Mouse (Mus musculus) neural tube, embryonic 11.5 days (tissue): ENCODE measurements around the gene Cby3. TPM values are rescaled to one million over a fixed set of nuclear protein-coding genes. Genes with fewer than 3 reads are reported as not detected.
A peak's percentile ranks its signal among the peaks of the same experiment; 100 is the strongest.

Source experiments
- ATAC-seq: fragments of 200-750 bp; cut with Nextera tagmentation; 2 replicates; pipeline ENCODE4 v1.8.0; 2017; ENCODE audit warnings: moderate number of reproducible peaks, mild to moderate bottlenecking, moderate TSS enrichment, moderate library complexity; ENCODE audit not compliant: insufficient read depth, low FRiP score, low TSS enrichment
- DNase-seq: peaks from one replicate; pipeline ENCODE4 v3.0.0-alpha.2; 2015; ENCODE audit warnings: low spot score
- H3K27ac ChIP-seq: fragments of 300-500 bp; sonication (generic); 2 replicates; pipeline ENCODE4 v1.5.1; 2014; ENCODE audit warnings: low read depth, mild to moderate bottlenecking, low read length
- H3K27me3 ChIP-seq: fragments of 300-500 bp; sonication (generic); 2 replicates; pipeline ENCODE4 v1.6.1; 2014; ENCODE audit warnings: mild to moderate bottlenecking, low read length, mixed read lengths; ENCODE audit not compliant: control insufficient read depth, insufficient read depth
- H3K36me3 ChIP-seq: fragments of 300-500 bp; sonication (generic); 2 replicates; pipeline ENCODE4 v1.6.1; 2014; ENCODE audit warnings: mild to moderate bottlenecking, low read length, moderate library complexity, mixed read lengths; ENCODE audit not compliant: control insufficient read depth, insufficient read depth
- H3K4me1 ChIP-seq: fragments of 300-500 bp; sonication (generic); 2 replicates; pipeline ENCODE4 v1.6.1; 2014; ENCODE audit warnings: low read length, mixed read lengths; ENCODE audit not compliant: control insufficient read depth, insufficient read depth
- H3K4me2 ChIP-seq: fragments of 300-500 bp; sonication (generic); 2 replicates; pipeline ENCODE4 v1.6.1; 2014; ENCODE audit warnings: low read depth, mild to moderate bottlenecking, moderate library complexity
- H3K4me3 ChIP-seq: fragments of 300-500 bp; sonication (generic); 2 replicates; pipeline ENCODE4 v1.5.1; 2014; ENCODE audit warnings: low read depth, low read length
- H3K9ac ChIP-seq: fragments of 300-500 bp; sonication (generic); 2 replicates; pipeline ENCODE4 v1.6.1; 2014; ENCODE audit warnings: mild to moderate bottlenecking, low read length
- H3K9me3 ChIP-seq: fragments of 300-500 bp; sonication (generic); 2 replicates; pipeline ENCODE4 v1.6.1; 2016; ENCODE audit warnings: low read length; ENCODE audit not compliant: control insufficient read depth
- WGBS: fragments of 180-500 bp; shearing (Covaris S2); extraction: QIAGEN DNeasy Blood & Tissue Kit; methylation state at CpG from one replicate; pipeline ENCODE4 v1.1.7; 2014; 5-methylcytosine and 5-hydroxymethylcytosine counted together
- polyA plus RNA-seq: library from polyadenylated mRNA; unstranded; fragments of >200 nt; fragmentation: Nextera tagmentation; extraction: Ambion mirVana; gene quantifications from 2 replicates; pipeline ENCODE4 v1.2.1, GENCODE M21; 2014

Cby3 gene
- polyA plus RNA-seq, 1 experiment from 2014 or later: not detected

DNA sequence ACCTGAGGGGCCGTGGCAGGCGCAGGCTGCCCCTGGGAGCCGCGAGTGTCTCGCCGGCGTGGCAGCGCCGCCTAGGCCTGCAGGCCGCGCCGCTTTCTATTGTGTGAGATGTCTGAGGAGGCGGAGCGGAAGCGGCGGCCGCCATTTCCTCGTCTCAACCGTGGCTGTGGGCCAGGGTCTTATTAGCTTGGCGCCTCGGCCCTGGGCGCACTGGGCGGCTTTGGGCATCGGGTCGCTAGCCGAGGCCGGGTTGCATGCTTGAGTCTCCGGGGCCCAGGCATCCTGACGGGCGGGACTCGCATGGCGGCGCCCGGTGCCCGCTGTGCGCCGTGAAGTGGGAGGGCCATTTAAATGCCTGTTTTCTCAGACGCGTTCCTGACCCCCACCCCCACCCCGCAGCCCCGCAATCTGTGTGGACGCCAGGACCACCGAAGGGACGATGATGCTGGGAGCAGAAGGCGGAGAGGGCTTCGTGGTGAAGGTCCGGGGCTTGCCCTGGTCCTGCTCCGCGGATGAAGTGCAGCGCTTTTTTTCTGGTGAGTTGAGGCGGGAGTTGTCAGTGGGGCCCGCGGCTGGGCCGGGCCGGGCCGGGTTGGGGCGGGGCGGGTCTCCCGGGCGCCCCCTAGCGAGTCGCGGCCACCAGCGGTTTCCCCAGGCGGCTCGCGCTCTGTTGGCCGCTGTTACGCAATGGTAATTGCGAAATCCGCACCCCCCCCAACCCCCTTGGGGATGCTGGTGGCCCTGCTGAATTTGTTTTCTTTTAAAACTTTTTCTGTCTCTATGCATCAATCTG, 23.8 kb downstream of the Cby3 start:
- peak; percentile 71 for ATAC-seq
- Histone ChIP-seq H3K4me2 (peak overlapping the region; percentile 74), H3K9me3 (no peaks in the 10 kb centered on the region), H3K27me3 (no peaks in the 10 kb centered on the region), H3K27ac (peak overlapping the region; percentile 95), H3K4me1 (peaks cover 13% of the 10 kb centered on the region), H3K4me3 (peak overlapping the region; percentile 89), H3K9ac (peak overlapping the region; percentile 93), H3K36me3 (peaks cover 9% of the 10 kb centered on the region)
- peak; percentile 90 for DNase-seq
- WGBS: under 1% methylated on average over 62 of the region's 71 CpGs

DNA sequence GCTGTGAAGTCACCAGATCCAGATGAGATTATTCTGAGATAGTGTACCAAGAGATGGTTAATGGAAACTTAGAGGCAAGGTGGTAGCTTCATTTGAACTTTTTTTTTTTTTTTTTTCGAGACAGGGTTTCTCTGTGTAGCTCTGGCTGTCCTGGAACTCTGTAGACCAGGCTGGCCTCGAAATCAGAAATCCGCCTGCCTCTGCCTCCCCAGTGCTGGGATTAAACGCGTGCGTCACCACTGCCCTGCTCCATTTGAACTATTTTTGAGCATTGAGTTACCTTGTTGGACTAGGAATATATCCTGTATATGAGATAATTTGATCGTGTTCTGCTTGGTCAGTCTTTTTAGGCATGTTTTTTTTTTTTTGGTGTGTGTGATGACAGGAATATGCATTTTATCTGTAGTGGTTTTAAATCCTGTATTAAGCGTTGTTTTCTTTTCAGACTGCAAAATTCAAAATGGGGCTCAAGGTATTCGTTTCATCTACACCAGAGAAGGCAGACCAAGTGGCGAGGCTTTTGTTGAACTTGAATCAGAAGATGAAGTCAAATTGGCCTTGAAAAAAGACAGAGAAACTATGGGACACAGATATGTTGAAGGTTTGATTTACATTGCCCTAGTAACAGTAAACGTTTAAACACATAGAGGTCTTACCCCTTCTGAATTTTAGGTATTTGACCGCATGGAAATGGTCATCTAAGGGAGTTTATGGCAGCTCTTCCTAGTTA, 24.9 kb downstream of the Cby3 start:
- 71% methylated on average over 12 of the region's 12 CpGs for WGBS
- Histone ChIP-seq H3K27ac (no peak overlapping the region), H3K4me3 (peak overlapping the region; percentile 89), H3K36me3 (peaks cover 11% of the 10 kb centered on the region), H3K4me1 (peaks cover 13% of the 10 kb centered on the region), H3K9ac (peak overlapping the region; percentile 93; the same call in 1 of the 2 replicates), H3K4me2 (peak overlapping the region; percentile 74), H3K27me3 (no peaks in the 10 kb centered on the region), H3K9me3 (no peaks in the 10 kb centered on the region)
- DNase-seq (no peak), ATAC-seq (no peak)

DNA sequence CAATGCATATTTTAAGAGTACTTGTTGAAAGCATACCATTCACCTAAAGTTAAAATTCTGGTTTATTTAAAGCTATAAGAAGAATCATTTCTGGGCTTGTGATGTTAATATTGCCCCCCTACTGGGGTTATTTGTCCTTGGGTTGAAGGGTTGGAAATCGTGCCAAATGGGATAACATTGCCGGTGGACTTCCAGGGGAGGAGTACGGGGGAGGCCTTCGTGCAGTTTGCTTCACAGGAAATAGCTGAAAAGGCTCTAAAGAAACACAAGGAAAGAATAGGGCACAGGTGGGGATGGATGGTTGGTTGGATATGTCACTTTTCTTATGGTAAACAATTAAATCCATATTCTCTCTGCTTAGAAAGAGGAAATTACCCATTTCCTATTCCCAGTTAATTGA, 27.0 kb downstream of the Cby3 start:
- peaks cover 11% of the 10 kb centered on the region for H3K4me1 ChIP-seq
- DNase-seq: no peak
- H3K9me3 ChIP-seq: no peaks in the 10 kb centered on the region
- 0 out of 2 replicates have a peak overlapping the region, but pooled peaks have one; percentile 16 for H3K4me3 ChIP-seq
- H3K9ac ChIP-seq: no peak overlapping the region
- 50% methylated on average over 4 of the region's 4 CpGs for WGBS
- peaks cover 11% of the 10 kb centered on the region for H3K36me3 ChIP-seq
- H3K27ac ChIP-seq: no peak overlapping the region
- H3K27me3 ChIP-seq: no peaks in the 10 kb centered on the region
- no peak for ATAC-seq
- H3K4me2 ChIP-seq: peak overlapping the region; percentile 25; the same call in 1 of the 2 replicates

DNA sequence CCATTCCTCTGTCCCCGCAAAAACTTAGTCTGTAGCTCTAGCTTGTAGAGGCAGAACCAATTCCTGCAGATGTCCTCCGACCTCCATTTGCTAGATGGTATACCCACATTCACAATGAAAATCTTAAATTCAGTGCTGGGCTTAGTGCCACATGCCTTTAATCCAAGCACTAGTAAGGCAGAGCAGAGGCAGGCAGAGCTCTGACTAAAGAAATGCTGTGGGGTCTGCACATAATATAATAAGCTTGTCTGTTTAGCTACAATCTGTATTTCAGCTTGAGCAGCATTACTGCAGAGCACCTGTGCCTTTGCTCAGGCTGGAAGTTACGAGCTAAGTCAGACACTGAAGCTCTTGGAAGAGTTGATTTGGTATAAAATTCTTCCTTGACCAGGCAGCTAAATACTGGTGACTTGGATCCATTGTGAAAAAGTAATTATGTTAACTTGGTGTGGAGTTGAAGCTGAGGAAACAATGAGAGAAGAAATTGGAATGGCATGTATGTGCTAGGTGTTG, 33.0 kb downstream of the Cby3 start:
- no peak overlapping the region for H3K4me2 ChIP-seq
- H3K4me3 ChIP-seq: no peak overlapping the region
- no peak overlapping the region for H3K27ac ChIP-seq
- ATAC-seq: peak; percentile 20; the same call in 1 of the 2 replicates
- no peaks in the 10 kb centered on the region for H3K9me3 ChIP-seq
- no peak overlapping the region for H3K9ac ChIP-seq
- DNase-seq: no peak
- no peaks in the 10 kb centered on the region for H3K27me3 ChIP-seq
- H3K36me3 ChIP-seq: peaks cover 13% of the 10 kb centered on the region
- no peaks in the 10 kb centered on the region for H3K4me1 ChIP-seq
- 83% methylated on average over 3 of the region's 3 CpGs for WGBS

DNA sequence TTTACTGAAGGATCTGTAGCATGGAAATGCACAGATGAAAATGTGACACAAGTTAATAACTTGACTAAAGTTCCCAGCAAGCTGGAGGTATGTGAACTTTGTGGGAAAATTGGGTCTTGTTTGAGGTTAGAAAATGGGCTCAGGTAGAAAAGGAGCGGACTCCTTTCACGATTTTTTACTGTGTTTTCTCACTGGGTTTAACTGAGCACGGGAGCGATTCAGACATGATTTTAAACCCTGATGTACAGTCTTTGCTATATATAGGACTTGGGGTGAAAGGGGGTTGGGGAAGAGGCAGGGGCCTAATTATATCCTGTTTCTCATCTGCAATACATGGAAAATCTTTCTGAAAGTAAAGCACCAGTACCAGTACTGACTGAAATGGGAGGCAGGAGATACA, 33.4 kb downstream of the Cby3 start:
- H3K4me1 ChIP-seq: no peaks in the 10 kb centered on the region
- no peaks in the 10 kb centered on the region for H3K27me3 ChIP-seq
- H3K4me3 ChIP-seq: no peak overlapping the region
- H3K9me3 ChIP-seq: no peaks in the 10 kb centered on the region
- no peak overlapping the region for H3K9ac ChIP-seq
- no peak for ATAC-seq
- WGBS: 91% methylated on average over 4 of the region's 4 CpGs
- DNase-seq: no peak
- no peak overlapping the region for H3K4me2 ChIP-seq
- H3K36me3 ChIP-seq: peaks cover 10% of the 10 kb centered on the region
- no peak overlapping the region for H3K27ac ChIP-seq

DNA sequence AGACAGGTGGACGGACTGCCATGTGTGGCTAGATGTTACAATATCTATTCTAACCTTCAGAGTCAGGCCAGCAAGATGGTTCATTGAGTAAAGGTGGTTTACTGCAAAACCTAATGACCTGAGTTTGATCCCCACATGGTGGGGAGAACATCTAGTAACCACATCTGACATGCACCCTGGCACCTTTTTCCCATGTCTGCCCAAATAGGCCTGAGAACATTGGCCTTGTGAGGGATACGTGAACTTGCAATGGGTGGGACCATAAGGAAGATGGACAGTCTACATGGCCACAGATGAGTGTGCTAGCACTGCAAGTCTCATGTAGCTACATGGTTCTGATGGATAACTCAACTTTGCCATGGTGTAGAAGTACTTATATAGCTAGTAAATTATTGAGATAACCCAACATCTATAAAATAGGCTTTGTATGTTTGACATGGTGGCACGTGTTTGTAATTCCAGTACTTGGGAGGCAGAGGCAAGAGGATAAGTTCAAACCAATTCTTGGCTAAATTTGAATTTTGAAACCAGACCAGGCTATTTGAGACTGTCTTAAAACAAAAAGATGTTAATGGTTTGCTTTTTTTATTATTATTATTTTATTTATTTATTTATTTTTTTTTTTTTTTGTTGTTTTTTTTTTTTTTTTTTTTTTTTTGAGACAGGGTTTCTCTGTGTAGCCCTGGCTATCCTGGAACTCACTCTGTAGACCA, 34.1 kb downstream of the Cby3 start:
- H3K27me3 ChIP-seq: no peaks in the 10 kb centered on the region
- no peak overlapping the region for H3K4me3 ChIP-seq
- ATAC-seq: no peak
- H3K4me2 ChIP-seq: no peak overlapping the region
- H3K27ac ChIP-seq: no peak overlapping the region
- H3K9me3 ChIP-seq: no peaks in the 10 kb centered on the region
- no peak overlapping the region for H3K9ac ChIP-seq
- no peak for DNase-seq
- H3K4me1 ChIP-seq: no peaks in the 10 kb centered on the region
- WGBS: 88% methylated on average over 3 of the region's 3 CpGs
- H3K36me3 ChIP-seq: peaks cover 7% of the 10 kb centered on the region

DNA sequence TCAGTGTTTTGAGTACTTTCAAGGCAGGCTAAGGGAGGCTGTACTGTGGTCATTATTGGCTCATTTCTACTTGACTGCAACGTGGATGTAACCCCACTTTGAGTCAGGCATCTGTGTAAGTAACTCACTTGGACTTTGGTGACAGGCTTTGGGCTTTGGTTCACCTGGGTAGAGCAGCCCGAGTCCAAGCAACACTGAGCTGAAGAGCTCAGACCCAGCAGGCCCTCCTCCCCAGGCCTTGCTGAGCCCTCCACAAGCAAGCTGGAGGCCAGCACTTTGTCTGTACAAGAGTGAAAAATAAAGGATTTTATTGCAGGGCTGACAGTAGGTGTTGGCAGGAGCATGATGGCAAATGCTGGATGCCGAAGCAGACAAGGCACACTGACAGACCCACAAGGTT, 34.7 kb downstream of the Cby3 start:
- Histone ChIP-seq H3K9ac (no peak overlapping the region), H3K27me3 (no peaks in the 10 kb centered on the region), H3K4me2 (no peak overlapping the region), H3K4me3 (no peak overlapping the region), H3K36me3 (peaks cover 7% of the 10 kb centered on the region), H3K27ac (no peak overlapping the region), H3K4me1 (no peaks in the 10 kb centered on the region), H3K9me3 (no peaks in the 10 kb centered on the region)
- 77% methylated on average over 3 of the region's 3 CpGs for WGBS
- ATAC-seq (no peak), DNase-seq (no peak)

DNA sequence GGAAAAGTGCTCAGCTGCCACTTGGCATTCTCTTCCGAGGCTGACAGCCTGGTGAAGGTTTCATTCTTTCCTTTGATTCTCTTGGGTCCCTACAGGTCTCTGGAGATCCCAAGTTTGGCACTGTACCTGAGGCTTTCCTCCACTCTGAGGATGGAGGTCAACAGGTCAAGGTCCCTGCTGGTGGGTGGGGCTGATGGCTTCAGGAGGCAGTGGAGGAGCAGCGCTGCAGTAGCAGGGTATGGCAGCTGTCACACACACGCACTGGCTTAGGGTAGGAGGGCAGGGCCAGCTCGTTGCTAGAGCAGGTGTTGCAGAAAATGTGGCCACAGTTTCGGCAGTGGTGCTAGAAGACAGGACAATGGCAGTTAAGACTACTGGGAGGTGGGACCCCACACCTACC, 35.4 kb downstream of the Cby3 start:
- H3K9ac ChIP-seq: no peak overlapping the region
- H3K9me3 ChIP-seq: no peaks in the 10 kb centered on the region
- no peaks in the 10 kb centered on the region for H3K27me3 ChIP-seq
- H3K4me1 ChIP-seq: no peaks in the 10 kb centered on the region
- peaks cover 7% of the 10 kb centered on the region for H3K36me3 ChIP-seq
- no peak for ATAC-seq
- H3K27ac ChIP-seq: no peak overlapping the region
- H3K4me3 ChIP-seq: no peak overlapping the region
- H3K4me2 ChIP-seq: no peak overlapping the region
- no peak for DNase-seq
- 78% methylated on average over 5 of the region's 5 CpGs for WGBS
